Mouse (Mus musculus) stomach, postnatal 0 days (tissue): ENCODE results near the gene Papss1.

Experiments
- CTCF ChIP-seq: IDR thresholded peaks from 2 replicates; pipeline ENCODE4 v1.5.1; 2016; ENCODE audit warnings: antibody characterized with exemption, low read depth, mild to moderate bottlenecking, moderate library complexity
- EP300 ChIP-seq: optimal IDR thresholded peaks from 2 replicates; pipeline ENCODE3; 2016; ENCODE audit warnings: antibody characterized with exemption

- no peak for TF ChIP-seq CTCF
- TF ChIP-seq EP300: no peak
These were observed 126.0 kb downstream of the Papss1 start for GRCm38 (mm10) chr3:131690543-131690942.
